Mouse (Mus musculus) midbrain, embryonic 16.5 days (tissue): ENCODE data around the gene Nfe2l2. TPM values are rescaled to one million over a fixed set of nuclear protein-coding genes. Genes with fewer than 3 reads are reported as not detected.

ENCODE experiments used
- ATAC-seq: fragments of 200-750 bp; cut with Nextera tagmentation; 2 replicates; pipeline ENCODE4 v1.8.0; 2017; ENCODE audit warnings: moderate TSS enrichment
- H3K27ac ChIP-seq: fragments of 300-500 bp; sonication (generic); 2 replicates; pipeline ENCODE4 v1.5.1; 2014; ENCODE audit warnings: mild to moderate bottlenecking, low read length, mixed read lengths
- H3K27me3 ChIP-seq: fragments of 300-500 bp; sonication (generic); 2 replicates; pipeline ENCODE4 v1.6.1; 2014; ENCODE audit warnings: low read depth, low read length, mixed read lengths; ENCODE audit not compliant: control insufficient read depth, insufficient read depth
- H3K36me3 ChIP-seq: fragments of 300-500 bp; sonication (generic); 2 replicates; pipeline ENCODE4 v1.6.1; 2014; ENCODE audit warnings: mild to moderate bottlenecking, low read length, moderate library complexity, mixed read lengths; ENCODE audit not compliant: control insufficient read depth, insufficient read depth
- H3K4me1 ChIP-seq: fragments of 300-500 bp; sonication (generic); 2 replicates; pipeline ENCODE4 v1.6.1; 2014; ENCODE audit warnings: mild to moderate bottlenecking, low read length, mixed read lengths; ENCODE audit not compliant: control insufficient read depth, insufficient read depth
- H3K4me2 ChIP-seq: fragments of 300-500 bp; sonication (generic); 2 replicates; pipeline ENCODE4 v1.6.1; 2014; ENCODE audit warnings: mild to moderate bottlenecking, low read length, mixed read lengths
- H3K4me3 ChIP-seq: fragments of 300-500 bp; sonication (generic); 2 replicates; pipeline ENCODE4 v1.5.1; 2014; ENCODE audit warnings: low read depth, mild to moderate bottlenecking, low read length, moderate library complexity, mixed read lengths
- H3K9ac ChIP-seq: fragments of 300-500 bp; sonication (generic); 2 replicates; pipeline ENCODE4 v1.6.1; 2014; ENCODE audit warnings: low read depth, low read length, mixed read lengths
- H3K9me3 ChIP-seq: fragments of 300-500 bp; sonication (generic); replicated peaks from 2 replicates; pipeline ENCODE4 v1.6.1; 2014; ENCODE audit warnings: mild to moderate bottlenecking, low read length, mixed read lengths; ENCODE audit not compliant: control insufficient read depth, poor library complexity, severe bottlenecking
- WGBS: fragments of 180-500 bp; shearing (Covaris S2); extraction: QIAGEN DNeasy Blood & Tissue Kit; methylation state at CpG from one replicate; pipeline ENCODE4 v1.1.7; 2014; 5-methylcytosine and 5-hydroxymethylcytosine counted together
- polyA plus RNA-seq: library from polyadenylated mRNA; unstranded; fragments of >200 nt; fragmentation: Nextera tagmentation; extraction: Ambion mirVana; gene quantifications from 2 replicates; pipeline ENCODE4 v1.2.1, GENCODE M21; 2015

Nfe2l2 gene
- polyA plus RNA-seq, 1 experiment from 2014 or later: 9.3 TPM

DNA sequence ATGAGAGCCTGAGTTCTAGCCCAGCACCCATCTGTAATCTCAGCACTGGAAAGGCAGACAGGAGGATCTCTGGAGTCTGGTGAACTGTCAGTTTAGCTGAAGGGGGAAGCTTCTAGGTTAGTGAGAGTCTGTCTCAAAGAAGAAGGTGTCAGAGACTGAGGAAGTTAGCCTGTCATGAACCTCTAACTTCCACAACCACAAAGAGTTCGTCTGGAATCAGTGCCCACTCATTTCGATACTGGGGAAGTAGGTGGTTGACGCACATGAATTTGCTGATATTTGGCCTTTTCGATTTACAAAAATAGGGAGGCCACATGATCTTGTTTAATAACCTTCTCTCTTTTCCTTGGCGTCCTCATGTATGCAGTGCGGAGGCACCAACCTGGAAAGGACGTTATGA lies 28.7 kb upstream of the Nfe2l2 start:
- Histone ChIP-seq H3K9ac (no peak overlapping the region), H3K27me3 (no peaks in the 10 kb centered on the region), H3K36me3 (no peaks in the 10 kb centered on the region), H3K27ac (no peak overlapping the region), H3K4me1 (no peaks in the 10 kb centered on the region), H3K4me3 (no peak overlapping the region), H3K9me3 (no peaks in the 10 kb centered on the region), H3K4me2 (no peak overlapping the region)
- ATAC-seq: no peak
- whole genome bisulfite sequencing: 95% methylated on average over 7 of the region's 7 CpGs

DNA sequence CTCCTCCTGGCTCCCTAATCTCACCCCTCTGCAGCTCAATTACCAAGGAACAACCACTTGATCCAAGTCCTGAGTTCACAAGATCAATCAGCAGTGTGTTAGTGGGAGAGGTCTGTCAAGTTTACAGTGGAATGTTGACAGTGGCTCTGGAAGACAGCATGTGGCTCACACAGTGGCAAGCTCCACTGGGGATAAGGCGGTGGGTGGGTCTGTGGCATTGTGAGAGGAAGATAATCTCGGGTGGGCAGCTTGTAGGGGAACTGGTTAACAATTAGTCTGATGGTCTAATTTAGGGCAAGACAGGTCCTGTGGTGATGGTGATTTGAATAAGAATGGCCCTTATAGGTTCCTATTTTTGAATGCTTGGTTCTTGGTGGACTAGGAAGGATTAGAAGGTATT lies 27.5 kb upstream of the Nfe2l2 start:
- Histone ChIP-seq H3K4me3 (no peak overlapping the region), H3K9me3 (no peaks in the 10 kb centered on the region), H3K27me3 (no peaks in the 10 kb centered on the region), H3K4me2 (no peak overlapping the region), H3K4me1 (no peaks in the 10 kb centered on the region), H3K9ac (no peak overlapping the region), H3K27ac (no peak overlapping the region), H3K36me3 (no peaks in the 10 kb centered on the region)
- no peak for ATAC-seq
- 44% methylated on average over 2 of the region's 2 CpGs for WGBS

DNA sequence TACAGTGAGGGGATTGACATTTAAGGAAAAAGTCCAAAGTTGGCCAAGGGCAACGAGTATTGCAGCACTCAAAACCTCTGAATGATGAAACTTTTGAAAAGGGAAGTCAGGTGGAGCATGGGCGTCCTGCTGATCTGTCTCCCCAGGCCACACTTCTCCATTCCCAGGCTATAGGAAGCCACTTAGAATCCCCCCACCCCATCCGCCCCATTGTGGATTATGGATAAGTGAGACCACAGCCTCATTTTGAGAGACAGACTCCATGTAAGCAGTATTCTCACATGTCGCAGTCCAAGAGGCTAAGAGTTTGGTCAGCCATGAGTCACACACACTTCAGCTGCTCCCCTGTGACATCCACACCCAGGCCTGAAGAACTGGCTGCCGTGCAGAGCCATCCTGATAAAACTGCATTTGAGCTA lies 26.8 kb upstream of the Nfe2l2 start:
- Histone ChIP-seq H3K9me3 (no peaks in the 10 kb centered on the region), H3K4me1 (no peaks in the 10 kb centered on the region), H3K27ac (no peak overlapping the region), H3K36me3 (no peaks in the 10 kb centered on the region), H3K4me2 (no peak overlapping the region), H3K9ac (no peak overlapping the region), H3K27me3 (no peaks in the 10 kb centered on the region), H3K4me3 (no peak overlapping the region)
- 77% methylated on average over 5 of the region's 5 CpGs for WGBS
- ATAC-seq: no peak

GRCm38 (mm10) chr2:75730052-75730451 lies 25.6 kb upstream of the Nfe2l2 start:
- 83% methylated on average over 10 of the region's 10 CpGs for WGBS

DNA sequence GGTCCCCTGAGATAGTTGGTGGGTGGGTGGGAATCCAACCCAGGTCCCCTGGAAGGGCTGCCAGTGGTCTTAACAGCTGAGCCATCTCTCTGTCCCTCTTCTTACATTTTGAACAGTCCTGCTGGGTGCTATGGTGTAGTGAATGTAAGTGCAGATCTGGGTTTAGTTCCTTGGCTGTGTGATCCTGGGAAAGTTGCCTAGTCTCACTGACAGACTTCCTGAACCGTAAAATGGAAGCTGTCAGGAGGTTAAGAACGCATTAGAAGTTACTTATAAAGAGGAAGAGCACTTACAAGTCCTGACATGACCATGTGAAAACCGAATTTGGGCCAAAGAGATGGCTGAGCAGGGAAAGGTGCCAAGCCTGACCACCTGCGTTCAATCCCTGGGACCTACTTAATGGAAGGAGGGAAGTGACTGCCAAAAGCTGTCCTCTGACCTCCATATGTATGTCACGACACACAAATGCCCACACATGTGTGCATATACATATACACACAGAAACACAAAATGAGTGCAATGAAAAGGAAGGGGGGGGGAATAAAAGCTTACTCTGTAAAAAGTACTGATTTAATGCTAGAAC lies 20.5 kb upstream of the Nfe2l2 start:
- H3K27ac ChIP-seq: no peak overlapping the region
- ATAC-seq: no peak
- no peak overlapping the region for H3K4me2 ChIP-seq
- H3K9me3 ChIP-seq: no peaks in the 10 kb centered on the region
- no peaks in the 10 kb centered on the region for H3K36me3 ChIP-seq
- no peak overlapping the region for H3K4me3 ChIP-seq
- H3K4me1 ChIP-seq: no peaks in the 10 kb centered on the region
- WGBS: 75% methylated on average over 5 of the region's 5 CpGs
- no peaks in the 10 kb centered on the region for H3K27me3 ChIP-seq
- no peak overlapping the region for H3K9ac ChIP-seq

More at GRCm38 (mm10) chr2:75730052-75730451, 25.6 kb upstream of the Nfe2l2 start:
- Histone ChIP-seq H3K9me3 (no peaks in the 10 kb centered on the region), H3K4me3 (no peak overlapping the region), H3K27me3 (no peaks in the 10 kb centered on the region), H3K36me3 (no peaks in the 10 kb centered on the region), H3K27ac (no peak overlapping the region), H3K4me2 (no peak overlapping the region), H3K4me1 (no peaks in the 10 kb centered on the region), H3K9ac (no peak overlapping the region)
- no peak for ATAC-seq

DNA sequence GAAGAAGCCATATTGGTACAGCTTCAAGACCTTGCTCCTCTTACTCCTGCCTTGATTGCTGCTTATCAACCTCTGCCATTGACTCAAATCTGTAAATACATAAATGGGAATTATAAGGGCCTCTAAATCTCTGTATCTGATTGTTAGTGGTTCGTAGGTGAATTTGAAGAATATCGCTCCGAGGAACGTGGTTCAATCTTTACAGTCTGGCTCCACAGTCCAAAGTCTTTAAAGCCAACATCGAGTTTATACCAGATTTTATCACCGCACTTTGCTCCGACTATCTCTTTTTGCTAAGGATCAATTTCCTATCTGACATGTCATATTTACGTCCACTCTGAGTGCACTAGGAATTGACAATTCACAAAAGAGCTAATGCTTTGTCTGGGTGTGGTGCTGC lies 19.0 kb upstream of the Nfe2l2 start:
- H3K36me3 ChIP-seq: no peaks in the 10 kb centered on the region
- no peak overlapping the region for H3K27ac ChIP-seq
- H3K4me2 ChIP-seq: no peak overlapping the region
- no peaks in the 10 kb centered on the region for H3K27me3 ChIP-seq
- ATAC-seq: no peak
- H3K4me1 ChIP-seq: no peaks in the 10 kb centered on the region
- H3K9ac ChIP-seq: no peak overlapping the region
- WGBS: 96% methylated on average over 8 of the region's 8 CpGs
- no peak overlapping the region for H3K4me3 ChIP-seq
- H3K9me3 ChIP-seq: no peaks in the 10 kb centered on the region

DNA sequence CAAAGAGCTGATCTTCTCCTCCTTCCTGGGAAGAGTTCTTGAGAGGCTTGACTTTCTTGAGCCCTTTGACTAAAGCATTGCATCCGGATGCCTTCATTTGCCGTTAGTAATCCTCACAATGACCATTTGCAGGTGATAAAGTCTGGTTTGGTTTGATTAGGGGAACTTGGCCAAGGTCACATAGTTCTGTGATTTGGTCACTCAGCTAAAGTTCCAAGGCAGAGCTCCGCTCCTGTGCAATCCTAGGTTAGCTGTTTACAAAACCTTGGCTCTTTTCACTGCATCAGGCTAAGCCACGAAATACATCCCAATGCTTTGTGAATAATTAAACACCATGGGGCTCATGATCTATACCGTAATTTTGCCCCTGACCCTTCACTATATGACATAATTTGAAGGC lies 18.5 kb upstream of the Nfe2l2 start:
- no peaks in the 10 kb centered on the region for H3K27me3 ChIP-seq
- no peak for ATAC-seq
- H3K9me3 ChIP-seq: no peaks in the 10 kb centered on the region
- H3K9ac ChIP-seq: no peak overlapping the region
- H3K4me2 ChIP-seq: no peak overlapping the region
- no peaks in the 10 kb centered on the region for H3K36me3 ChIP-seq
- H3K27ac ChIP-seq: no peak overlapping the region
- no peak overlapping the region for H3K4me3 ChIP-seq
- 79% methylated on average over 5 of the region's 5 CpGs for WGBS
- no peaks in the 10 kb centered on the region for H3K4me1 ChIP-seq

- Histone ChIP-seq H3K36me3 (no peaks in the 10 kb centered on the region), H3K9ac (no peak overlapping the region), H3K4me3 (no peak overlapping the region), H3K4me1 (no peaks in the 10 kb centered on the region), H3K27me3 (no peaks in the 10 kb centered on the region), H3K4me2 (no peak overlapping the region), H3K9me3 (no peaks in the 10 kb centered on the region), H3K27ac (no peak overlapping the region)
- ATAC-seq: no peak
- 85% methylated on average over 11 of the region's 11 CpGs for WGBS
Observed at GRCm38 (mm10) chr2:75720236-75721027, 16.0 kb upstream of the Nfe2l2 start.

- H3K27ac ChIP-seq: no peak overlapping the region
- no peak overlapping the region for H3K9ac ChIP-seq
- H3K4me1 ChIP-seq: no peaks in the 10 kb centered on the region
- no peaks in the 10 kb centered on the region for H3K9me3 ChIP-seq
- no peak overlapping the region for H3K4me2 ChIP-seq
- H3K36me3 ChIP-seq: no peaks in the 10 kb centered on the region
- H3K27me3 ChIP-seq: no peaks in the 10 kb centered on the region
- 66% methylated on average over 3 of the region's 3 CpGs for WGBS
- no peak for ATAC-seq
- no peak overlapping the region for H3K4me3 ChIP-seq
Observed at GRCm38 (mm10) chr2:75719331-75719869, 15.0 kb upstream of the Nfe2l2 start.
